Mouse (Mus musculus) v-Abl transformed pro-B cells (cell line): ENCODE data around the gene Hhat.

Experiments
- in situ Hi-C, 2 experiments: fragments of 400-800 bp; cut with MboI; formaldehyde crosslinking; loops; one replicate each; pipeline ENCODE4 v1.15.1; 2025; ENCODE audit not compliant: unreplicated experiment in 2 of 2

The Hhat gene

DNA sequence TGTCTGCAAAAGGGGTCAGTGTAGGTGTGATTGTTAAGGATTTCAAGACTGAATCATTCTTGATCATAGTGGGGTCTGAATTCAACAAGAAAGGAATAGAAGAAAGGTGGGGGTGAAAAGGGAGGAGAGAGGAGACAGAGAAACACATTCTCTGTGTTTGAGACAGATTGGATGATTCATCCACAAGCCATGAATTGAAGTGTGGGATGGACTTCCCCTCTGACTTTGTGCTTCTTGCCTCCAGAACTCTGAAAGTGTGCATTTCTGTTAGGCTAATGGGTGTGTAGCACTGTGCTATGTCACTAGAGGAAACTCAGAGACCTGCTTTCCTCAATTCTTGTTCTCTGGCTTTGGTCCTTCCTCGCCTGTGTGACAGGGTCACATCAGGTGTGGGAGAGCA is 15.2 kb upstream of the Hhat start:
- in situ Hi-C loops: loop anchor here (5.0 to 10.0 kb wide), 2 partner anchors 59 to 339 kb away; no protein-coding TSS in a partner anchor

DNA sequence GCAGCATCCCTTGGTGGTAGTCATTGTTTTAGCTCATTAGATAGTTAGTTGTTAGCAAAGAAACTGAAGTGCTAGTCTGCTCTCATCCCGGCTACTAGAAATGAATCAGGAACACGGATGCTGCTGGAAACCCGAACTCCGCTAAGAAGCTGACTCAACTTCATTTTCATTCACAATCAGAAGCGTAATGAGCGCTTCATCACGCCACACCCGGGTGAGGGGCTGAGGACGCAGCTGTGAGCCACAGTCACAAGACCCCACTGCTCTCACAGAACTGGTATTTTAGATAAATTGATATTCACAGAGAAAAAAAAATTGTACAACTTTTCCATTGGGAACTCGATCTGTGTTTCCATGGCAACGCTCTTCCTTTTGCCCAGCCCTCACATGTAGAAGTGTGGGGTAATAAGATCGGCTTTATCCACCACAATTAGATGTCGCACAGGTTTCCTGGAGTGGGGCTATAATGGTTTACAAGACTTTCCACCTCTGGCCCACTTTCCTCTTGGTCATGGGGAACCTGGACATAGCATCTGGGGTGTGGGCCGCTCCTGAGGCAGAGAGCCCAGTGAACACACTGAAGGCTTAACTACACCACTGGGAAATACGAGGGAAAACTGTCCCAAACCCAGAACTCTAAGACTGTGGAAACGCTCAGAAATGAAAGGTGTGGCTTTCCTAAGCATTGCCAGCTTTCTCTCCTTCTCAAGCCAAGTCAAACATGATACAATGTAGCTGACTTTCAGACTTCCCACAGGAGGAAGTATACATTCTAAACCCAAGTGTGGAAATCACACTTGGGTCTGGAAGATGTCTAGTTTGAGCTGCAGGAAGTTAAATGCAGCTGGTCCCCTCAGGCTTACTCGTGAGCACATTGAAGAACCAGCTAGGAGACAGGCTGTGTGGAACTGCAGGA is 14.3 kb upstream of the Hhat start:
- in situ Hi-C loops: loop anchor here (5.0 to 10.0 kb wide), 2 partner anchors 58 to 339 kb away; no protein-coding TSS in a partner anchor

DNA sequence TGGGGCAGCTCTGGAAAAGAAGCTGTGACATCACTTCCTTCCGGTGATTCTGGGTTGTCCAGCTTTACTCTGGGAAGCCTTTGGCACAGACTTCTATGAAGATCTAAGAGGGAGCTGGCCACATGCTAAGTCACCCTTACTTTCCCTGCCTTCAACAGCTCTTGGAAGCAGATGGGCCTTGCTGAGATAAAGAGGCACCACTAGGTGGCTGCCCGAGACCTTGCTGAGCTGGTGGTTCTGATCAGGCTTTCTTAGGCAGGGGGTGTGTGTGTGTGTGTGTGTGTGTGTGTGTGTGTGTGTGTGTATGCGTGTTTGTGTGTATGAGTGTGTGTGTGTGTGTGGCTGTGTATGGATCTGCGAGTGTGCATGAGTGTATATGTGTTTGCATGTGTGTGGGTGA is 13.4 kb upstream of the Hhat start:
- in situ Hi-C loops: loop anchor here in 1 of 2 experiments (5.0 to 10.0 kb wide), 2 partner anchors 47 to 340 kb away; no protein-coding TSS in a partner anchor

DNA sequence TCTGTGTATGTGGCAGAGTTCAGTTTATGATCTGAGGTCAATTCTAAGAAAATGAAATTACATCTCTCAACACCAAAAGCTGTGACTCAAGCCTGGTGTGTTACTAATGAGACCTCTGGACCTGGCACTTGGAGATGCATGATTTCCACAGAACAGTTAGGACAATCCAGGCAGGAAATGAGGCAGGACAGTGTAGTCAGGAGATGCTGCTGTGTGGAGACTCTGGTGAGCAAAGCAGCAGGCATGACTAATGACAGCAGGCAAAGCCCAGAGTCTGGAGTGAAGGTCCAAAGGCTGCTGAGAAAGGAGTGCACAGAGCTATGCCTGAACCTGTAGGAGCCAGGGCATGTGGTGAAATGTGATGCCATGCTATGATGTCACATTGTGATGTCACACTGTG is 10.2 kb upstream of the Hhat start:
- in situ Hi-C loops: loop anchor here in 1 of 2 experiments (5.0 to 10.0 kb wide), 2 partner anchors 44 to 344 kb away; no protein-coding TSS in a partner anchor

DNA sequence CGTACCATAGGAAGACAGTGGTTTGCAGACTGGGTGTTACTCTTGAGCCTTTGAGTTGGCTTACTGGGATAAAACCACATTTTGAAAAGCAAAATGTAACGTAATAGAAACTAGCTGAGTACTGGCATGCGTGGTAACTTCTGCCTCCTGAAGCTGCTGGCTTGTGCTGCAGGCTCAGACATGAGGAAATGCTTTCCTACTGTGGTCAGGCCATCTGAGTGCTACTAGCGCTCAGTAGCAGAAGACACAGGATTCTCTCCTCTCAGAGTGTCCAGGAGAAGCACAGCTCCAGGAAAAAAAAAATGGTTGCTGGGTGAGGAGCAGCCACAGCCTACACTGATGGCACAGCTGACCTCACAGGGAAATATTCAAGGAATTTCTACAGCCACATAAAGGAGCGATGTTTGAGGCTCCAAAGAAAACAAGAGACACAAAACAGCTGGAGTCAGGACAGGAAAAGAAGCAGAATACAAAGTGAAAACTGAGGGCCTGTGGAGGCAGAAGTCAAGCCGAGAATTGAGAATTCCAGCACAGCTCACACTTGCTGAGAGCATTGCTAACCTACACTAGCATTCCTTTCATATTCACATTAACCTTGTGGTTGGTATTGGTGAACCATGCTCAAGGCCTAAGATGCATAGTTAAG is 8.0 kb upstream of the Hhat start:
- in situ Hi-C loops: no loop called here

DNA sequence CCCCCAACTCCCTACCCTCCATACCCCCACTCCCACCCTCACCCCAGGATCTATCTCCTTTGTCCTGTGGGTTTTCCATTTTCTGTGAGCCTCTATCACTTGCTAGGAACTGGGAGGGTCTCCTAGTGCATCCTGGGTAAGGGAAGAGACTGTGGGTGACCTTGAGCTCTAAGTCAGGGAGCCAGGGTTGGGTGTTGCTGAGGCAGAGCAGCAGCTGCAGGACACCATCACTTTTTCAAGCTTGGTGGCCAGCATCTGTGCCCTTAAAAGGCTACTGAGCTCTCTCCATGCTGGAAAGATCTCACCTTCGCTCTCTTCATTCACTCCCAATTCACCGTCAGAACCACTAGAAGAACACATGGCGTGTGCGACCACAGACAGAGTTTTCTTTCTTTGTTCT is 7.2 kb upstream of the Hhat start:
- in situ Hi-C loops: no loop called here

DNA sequence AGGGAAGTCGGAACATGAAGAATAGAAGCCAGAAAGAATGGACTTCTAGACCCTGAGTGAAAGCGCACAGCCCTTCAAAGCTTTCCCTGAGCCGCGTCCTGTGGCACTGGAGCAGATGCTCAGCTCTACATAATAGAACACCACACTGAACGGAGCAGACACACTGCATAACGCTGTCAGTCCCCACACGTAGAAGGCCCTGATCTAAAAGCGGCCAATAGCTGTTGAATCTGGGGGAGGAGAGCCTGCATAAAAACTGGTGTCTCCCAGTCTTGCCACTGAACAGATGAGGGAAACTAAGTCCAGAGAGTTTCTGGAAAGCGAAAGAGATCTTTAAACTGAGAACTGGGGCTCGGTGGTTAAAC is 911 bp downstream of the Hhat start:
- in situ Hi-C loops: no loop called here

- in situ Hi-C loops: no loop called here
Observed at GRCm38 (mm10) chr1:192765531-192765930, 5.5 kb downstream of the Hhat start.

GRCm38 (mm10) chr1:192764547-192764946 is 6.5 kb downstream of the Hhat start:
- in situ Hi-C loops: no loop called here

- in situ Hi-C loops: no loop called here
Observed at GRCm38 (mm10) chr1:192762946-192763933, 7.8 kb downstream of the Hhat start.

- in situ Hi-C loops: loop anchor here in 1 of 2 experiments (10.0 kb wide), 1 partner anchor 618 kb away; the partner anchor contains the start of gene Camk1g
Observed at GRCm38 (mm10) chr1:192756674-192757073, 14.3 kb downstream of the Hhat start.

GRCm38 (mm10) chr1:192755685-192756606 is 15.1 kb downstream of the Hhat start:
- in situ Hi-C loops: loop anchor here in 1 of 2 experiments (10.0 kb wide), 1 partner anchor 619 kb away; the partner anchor contains the start of gene Camk1g

DNA sequence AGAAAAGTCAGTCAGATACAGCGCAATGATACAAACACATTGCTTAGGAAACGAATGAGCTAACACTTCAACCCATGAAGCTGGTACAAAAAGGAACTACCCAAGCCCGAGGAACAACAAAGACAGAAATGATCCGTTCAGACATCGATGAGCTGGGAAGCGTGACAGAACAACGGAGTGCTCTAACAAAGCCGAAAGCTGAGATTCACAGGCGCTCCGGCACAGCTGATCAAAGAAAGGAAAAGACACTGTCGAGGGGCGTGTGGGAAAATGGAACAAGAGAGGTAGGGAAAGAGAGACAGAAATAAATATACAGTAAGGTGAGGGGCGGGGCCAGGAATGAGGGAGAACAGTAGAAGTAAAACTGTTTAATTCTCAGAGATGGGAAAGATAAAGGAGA is 15.8 kb downstream of the Hhat start:
- in situ Hi-C loops: loop anchor here in 1 of 2 experiments (10.0 kb wide), 1 partner anchor 620 kb away; the partner anchor contains the start of gene Camk1g

DNA sequence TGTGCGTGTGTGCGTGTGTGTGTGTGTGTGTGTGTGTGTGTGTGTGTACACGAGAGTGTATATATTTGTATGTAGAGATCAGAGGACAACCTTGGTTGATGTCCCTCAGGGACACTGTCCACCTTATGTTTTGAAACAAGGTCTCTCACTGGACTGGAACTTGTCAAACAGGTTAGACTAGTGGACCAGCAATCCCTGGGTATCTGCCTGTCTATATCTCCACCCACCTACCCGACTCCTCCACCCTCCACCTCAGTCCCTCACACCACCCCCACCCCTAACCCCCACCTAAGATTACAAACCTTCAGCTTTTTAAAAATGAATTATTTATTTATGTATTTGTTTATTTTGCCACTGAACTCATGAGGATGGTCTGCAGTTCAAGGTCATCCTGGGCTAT is 16.8 kb downstream of the Hhat start:
- in situ Hi-C loops: loop anchor here in 1 of 2 experiments (10.0 kb wide), 1 partner anchor 621 kb away; the partner anchor contains the start of gene Camk1g

DNA sequence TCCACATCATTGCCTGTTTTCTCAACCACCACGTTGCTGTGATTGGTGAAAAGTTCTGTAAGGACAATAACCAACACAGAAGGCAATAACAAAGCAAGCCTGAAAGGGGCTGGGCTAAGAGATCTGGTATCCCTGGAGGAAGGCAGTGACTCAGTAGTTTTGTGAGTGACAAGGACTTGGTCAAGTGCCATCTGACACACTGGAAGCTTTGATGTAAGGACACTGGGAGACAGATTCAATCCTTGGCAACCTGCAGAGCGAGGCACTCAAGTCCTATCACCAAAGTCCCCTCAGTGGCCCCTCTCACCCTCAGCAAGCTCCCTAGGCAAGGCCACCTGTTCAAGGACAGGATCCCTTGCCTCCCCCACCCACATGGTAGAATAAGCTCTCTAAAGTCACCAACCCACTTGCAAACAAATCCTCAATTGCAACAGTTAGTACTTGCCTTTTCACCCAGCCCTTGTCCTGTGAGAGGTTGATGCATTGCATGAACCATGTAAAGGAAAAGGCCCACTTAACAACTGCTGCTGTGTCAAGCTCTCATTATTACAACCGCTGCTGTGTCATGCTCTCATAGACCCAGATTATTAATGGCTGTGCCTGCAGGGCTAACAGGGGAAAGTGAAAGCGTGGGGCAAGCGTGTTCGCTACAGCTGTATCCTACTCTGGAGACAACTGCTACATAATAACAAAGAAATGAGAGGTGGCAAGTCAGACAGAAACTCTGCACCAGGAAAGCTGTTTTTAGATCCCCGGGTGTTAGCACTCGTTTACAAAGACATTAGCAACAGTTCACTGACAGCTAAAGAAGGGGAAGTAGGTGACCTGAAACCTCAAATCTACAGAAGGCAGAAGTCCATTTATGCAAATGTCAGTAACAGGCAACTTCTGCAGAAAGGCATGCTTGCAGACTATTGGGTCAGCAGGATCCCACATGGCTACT is 18.1 kb downstream of the Hhat start:
- in situ Hi-C loops: loop anchor here in 1 of 2 experiments (10.0 kb wide), 1 partner anchor 622 kb away; the partner anchor contains the start of gene Camk1g

- in situ Hi-C loops: loop anchor here in 1 of 2 experiments (10.0 kb wide), 1 partner anchor 625 kb away; the partner anchor contains the start of gene Camk1g
Observed at GRCm38 (mm10) chr1:192750042-192750437, 21.0 kb downstream of the Hhat start.

GRCm38 (mm10) chr1:192749270-192750041 is 21.6 kb downstream of the Hhat start:
- in situ Hi-C loops: loop anchor here (10.0 to 25.0 kb wide), 2 partner anchors 613 to 625 kb away; partner anchors contain the start of gene Camk1g (in 2 of the 2)
